Mouse (Mus musculus) 3T3-L1 (cell line): ENCODE results near the gene Sept4.

Experiments used
- DNase-seq: peaks from one replicate; pipeline ENCODE4 v3.0.0-alpha.2; 2015; ENCODE audit warnings: low read depth, low spot score

Gene Sept4

DNA sequence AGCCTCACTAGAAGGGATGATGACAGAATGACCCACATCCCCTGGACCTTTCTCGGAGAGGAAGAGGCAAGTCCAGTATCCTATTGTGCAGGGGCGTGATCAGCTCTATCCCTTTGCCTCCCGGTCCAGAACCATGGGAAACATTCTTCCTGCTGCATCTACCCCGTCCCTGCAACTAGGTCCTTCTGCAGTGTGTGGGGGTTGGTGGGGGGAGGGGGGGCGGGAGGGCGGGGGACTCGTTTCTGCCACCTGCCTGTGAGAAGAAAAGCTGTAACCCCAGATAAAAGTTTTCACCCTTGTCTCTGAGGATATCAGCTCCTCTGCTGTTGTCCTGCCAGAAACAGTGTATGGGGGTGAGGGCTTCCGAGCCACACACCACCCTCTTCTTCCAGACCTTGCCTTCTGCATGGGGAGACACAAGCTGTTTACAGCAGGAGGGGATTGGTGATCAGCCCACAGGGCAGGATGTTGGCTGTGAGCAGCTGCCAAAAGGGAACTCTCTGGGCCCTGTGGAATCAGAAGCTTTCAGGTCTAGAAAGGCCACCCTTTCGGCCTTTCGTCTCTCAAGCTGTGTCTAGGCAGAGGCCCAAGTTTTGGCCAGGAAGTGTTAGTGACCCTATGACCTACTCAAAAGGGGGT, 10.4 kb downstream of the Sept4 start:
- DNase-seq = no peak

- no peak for DNase-seq
Observed at GRCm38 (mm10) chr11:87579713-87580112, 11.0 kb downstream of the Sept4 start.

DNA sequence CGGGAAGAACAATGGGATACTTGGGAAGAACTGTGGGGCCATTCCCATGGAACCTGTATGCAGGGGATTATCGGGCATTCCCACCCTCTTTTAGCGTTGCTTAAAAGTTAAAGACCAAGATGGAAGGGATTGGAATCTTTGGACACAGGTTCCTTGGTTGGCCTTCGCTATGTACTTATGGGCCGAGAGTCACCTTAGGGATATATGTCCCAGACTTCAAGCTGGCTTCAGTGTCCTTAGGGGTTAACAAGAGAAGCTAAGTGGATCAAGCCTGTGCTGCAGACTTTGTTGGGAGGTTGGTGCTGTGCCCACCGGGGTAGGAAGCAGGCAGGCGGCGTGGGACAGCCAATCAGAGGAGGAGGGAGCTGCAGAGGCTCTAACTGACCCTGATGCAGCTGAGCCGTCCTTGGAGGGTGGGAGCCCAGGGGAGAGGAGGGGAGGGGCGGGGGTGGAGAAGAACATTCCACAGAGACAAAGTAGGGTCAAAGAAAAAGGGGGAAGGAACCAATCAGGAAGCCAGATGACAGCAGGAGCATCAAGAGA, 11.9 kb downstream of the Sept4 start:
- no peak for DNase-seq

- no peak for DNase-seq
Observed at GRCm38 (mm10) chr11:87581161-87581865, 12.6 kb downstream of the Sept4 start.

DNA sequence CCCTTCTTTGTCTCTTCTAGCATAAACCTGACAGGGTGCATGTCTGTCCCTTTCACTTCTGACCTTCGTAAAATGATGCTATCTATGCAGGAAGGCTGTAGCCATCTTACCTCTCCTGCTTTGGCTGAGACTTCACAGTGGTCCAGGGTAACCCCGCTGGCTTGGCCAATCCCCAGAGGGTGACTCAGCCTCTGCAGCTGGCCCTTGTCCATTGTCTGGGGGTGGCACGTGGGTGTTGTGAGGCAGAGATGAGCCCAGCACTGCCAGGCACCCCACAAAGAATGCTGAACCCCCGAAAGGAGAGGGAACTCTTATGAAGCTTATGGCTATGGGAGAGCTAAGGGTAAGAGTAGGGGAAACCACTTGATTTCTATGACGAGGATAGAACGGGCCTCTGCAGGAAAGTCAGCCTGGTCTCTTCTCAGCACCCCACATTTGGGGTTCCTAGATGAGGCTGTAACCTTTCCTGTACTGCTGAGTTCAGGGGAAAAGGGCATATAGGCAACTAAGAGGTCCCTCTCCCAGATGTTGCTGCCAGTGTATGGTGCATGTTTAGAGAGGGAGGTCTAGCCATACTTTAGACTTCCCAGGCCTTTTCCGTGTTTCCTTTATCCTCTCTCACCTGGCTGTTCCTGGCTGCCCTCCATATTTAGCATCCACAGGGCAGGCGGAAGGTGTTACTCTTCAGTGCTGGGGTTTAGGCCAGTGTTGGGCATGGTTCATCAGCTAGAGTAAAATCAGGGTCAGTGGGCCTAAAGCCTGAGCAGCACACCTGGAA, 13.4 kb downstream of the Sept4 start:
- peak; percentile 43 for DNase-seq

DNA sequence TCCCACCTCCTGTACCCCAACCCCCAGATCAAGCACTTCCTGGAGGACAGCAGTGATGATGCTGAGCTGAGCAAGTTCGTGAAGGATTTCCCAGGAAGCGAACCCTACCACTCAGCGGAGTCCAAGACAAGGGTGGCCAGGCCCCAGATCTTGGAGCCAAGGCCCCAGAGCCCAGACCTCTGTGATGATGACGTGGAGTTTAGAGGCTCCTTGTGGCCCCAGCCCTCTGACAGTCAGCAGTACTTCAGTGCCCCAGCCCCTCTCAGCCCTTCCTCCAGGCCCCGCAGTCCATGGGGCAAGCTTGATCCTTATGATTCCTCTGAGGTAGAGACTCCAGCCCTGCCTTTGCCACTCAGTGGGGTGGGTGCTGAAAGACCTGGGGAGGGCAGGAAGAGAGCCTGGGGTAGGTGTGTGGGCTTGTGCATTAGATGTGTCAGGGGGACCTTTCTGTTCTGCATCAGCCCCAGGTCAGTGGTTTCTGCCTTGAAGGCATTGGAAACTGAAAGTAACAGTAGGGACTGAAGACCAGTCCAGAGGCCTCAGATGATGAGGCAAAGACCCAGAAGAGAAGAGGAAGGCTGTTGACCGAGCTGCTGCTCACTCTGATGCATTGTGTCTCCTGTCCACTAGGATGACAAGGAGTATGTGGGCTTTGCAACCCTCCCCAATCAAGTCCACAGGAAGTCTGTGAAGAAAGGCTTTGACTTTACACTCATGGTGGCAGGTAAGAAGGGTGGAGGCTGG, 14.8 kb downstream of the Sept4 start:
- DNase-seq = no peak

GRCm38 (mm10) chr11:87584711-87585505, 16.2 kb downstream of the Sept4 start:
- DNase-seq = peak; percentile 76

DNA sequence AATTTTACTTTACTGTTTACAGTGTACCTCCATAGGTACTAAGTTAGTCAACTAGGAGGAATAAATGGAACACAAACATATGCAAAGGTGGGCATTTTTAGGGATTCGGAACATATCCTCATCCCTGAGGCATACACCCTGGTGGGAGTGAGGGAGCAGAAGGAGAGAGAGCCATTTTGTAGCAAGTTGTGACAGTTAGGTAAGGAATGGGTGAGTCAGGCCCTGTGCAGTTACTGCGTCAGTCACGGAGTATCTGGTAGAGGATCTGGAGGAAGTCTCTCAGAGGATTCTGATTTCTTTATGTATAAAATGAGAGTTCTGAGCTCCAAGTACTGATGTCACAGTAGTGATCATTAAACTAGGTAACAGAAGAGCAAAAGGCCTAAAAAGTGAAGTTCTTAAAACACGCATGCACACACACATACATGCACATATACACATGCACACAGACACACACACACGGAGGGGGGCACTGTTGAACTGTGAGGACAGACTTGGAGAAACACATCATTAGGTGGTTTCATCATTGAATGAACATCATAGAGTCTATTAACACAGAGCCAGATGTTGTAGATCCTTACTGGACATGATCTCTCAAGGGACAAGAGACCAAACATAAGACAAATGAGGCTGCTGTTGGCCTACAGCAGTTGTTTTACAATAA, 18.6 kb downstream of the Sept4 start:
- DNase-seq = peak; percentile 58

DNA sequence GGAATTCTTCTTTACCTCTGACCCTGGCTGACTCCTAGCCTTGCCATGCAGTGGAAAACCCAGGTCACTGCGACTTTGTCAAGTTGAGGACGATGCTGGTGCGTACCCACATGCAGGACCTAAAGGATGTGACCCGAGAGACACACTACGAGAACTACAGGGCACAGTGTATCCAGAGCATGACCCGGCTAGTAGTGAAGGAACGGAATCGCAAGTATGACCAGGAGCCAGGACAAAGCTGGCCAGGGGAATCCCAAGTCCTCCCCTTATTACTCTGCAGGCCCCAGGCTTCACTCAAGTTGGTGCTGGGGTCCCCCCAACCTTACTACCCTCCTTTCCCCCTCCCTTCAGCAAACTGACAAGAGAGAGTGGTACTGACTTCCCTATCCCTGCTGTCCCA, 20.9 kb downstream of the Sept4 start:
- no peak for DNase-seq

- no peak for DNase-seq
Observed at GRCm38 (mm10) chr11:87590841-87591525, 22.3 kb downstream of the Sept4 start.

DNA sequence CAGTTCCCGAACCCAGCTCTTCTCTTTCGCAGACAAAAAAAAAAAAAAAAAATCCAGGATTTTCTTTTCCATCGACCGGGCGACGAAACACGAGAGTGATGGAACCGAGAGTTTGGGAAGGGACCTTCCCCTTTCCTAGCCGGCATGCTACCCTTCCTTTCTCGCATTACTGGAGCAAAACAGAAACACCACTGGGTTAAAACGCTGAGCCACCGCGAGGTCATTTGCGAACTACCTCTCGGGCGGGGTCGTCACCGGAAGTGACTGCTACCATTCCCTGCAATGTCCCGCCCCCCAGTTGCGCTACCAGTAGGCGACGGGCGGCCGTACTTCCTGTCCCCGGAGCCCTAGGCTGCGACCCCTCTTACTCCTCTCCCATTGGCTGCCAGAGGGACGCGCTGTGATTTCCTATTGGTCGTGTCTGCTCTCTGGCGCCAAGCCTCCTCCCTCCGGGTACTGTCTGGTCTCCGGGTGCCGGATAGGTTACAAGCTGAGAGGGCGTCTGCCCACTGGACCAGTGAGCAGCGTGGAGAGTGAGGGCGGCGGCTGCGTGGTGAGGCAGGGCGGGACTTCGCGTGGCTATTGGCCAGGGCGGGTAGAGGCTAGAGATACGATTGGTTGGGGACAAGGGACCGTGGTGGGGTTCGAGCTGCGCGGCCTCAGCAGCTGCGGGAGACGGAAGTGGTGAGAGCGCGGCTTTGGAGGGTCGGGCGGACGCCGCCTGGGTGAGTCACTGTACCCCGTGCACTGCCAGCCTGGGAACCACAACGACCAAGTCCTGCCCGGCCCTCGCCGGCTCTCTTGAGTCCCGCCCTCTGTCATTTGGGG, 23.0 kb downstream of the Sept4 start, which contains the start of gene Mtmr4:
Mtmr4 (plus strand) TSS at position 637 of the 828 bp plus-strand sequence.
- DNase-seq = peak; percentile 100

DNA sequence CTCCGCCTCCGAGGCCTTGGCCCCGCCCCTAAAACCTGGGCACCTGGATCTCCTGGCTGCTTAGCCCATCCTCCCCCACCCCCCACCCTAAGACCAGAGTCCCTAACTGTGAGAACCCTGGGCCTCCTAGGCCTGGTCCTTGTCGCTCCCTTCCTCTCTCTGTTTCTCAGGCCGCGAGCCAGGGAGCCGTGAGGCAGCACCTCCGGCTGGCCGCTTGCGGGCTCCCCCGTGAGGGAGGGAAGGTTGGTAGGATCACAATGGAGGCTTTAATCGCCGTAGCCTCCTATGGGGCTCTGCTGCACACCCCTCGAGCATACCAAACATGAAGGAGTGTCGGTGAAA, 23.6 kb downstream of the Sept4 start:
- no peak for DNase-seq

DNA sequence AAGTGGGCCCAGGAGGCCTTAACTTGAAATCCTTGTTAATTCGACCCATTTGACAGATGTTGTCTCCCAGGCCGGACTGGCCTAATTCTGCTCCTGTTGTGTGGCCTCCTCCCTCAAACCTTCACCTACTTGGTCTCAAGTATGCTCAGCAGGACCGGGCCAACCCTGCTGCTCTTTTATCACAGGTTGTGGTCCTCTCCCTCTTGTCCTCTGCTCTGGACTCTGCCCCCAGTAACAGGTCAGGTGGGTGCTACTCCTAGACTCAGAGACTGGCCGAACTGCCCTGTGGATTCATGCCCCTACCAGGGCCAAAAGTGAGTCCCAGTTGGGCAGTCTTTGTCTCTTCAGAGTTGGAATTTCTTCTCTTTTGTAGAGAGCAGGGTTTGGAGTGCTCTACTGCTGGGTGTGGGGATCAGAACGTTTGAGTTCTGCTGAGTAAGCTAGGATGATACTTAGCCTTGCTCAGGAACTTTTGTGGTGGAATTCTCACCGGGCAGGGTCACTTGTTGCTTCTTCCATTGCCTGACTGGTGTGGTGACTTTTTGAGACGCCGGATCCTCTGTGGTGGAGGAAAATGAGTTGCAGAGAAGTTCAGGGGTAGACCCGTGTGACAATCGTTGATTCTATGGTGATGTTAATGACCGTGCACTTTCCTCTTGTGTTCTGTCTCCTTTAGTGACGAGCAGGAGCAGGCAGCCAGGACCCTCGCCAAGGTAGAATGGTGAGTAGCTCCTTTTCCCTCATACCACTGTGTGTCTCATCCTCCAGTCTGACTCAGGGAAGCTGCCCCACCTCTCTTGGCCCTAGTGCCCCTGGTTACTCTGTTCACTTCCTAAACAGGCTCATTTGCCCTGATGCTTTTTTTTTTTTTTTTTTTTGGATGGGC, 24.3 kb downstream of the Sept4 start:
- peak; percentile 61 for DNase-seq

DNA sequence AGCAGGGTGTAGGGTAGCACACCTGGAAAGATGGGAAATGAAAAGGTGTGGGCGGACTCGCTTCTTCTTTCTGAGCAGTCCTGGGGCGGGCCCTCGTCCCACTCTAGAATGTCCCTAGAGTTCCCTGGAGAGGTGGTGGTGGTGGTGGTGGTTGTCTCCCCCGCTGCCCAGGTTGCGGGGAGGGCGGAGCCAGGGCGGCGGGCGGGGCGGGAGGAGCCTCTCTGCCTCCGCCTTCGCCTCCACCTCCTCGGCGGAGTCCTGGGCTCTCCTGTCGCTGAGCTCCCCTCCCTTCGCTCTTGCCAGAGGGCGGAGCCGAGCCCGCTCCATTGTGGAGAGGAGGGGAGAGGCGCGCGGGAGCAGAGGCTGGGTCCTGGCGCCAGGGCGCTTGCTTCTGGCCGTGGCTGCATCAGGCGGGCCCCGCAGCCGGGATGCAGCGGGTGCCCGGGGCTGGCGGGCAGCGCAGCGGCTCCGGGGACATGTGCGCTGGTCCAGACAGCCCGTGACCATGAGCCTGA, 26.7 kb downstream of the Sept4 start:
- DNase-seq = peak; percentile 86

DNA sequence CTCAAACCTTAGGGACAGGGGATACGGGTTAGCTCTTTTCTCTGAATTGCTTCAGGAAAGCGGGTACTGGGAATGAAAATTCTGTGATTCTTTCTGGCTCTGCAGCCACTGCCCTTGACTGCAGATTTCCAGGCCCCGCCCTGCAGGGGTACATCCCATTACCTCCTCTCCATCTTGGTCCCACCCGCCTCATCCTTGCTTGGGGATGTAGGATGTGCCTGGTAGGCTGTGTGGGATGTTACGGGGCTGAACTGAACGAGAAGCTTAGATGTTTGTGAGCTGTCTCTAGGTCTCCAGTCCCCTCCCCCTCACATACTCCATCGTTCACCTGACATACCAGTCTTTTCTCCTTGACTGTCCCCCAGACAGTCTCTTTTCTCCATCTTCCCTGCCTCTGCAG, 27.3 kb downstream of the Sept4 start:
- peak; percentile 64 for DNase-seq

DNA sequence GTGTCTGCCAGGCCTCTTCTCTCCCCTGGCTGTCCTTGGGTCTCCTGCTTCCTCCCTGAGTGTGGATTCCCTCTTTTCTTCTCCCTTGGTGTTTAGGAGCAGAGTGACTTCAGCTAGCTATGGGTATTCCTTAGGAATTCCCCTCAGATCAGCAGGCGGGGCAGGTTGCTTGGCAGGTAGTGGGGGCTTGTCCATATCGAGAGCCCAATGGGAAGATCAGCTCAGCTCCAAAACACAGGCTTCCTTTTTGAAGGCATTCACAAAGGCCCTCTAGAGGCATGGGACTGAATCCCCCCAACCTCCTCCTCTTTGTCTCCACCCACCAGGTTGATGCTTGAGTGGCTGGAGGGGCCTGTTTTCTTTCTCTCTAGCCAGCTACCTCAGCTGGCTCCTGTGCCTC, 27.8 kb downstream of the Sept4 start:
- DNase-seq = no peak

DNA sequence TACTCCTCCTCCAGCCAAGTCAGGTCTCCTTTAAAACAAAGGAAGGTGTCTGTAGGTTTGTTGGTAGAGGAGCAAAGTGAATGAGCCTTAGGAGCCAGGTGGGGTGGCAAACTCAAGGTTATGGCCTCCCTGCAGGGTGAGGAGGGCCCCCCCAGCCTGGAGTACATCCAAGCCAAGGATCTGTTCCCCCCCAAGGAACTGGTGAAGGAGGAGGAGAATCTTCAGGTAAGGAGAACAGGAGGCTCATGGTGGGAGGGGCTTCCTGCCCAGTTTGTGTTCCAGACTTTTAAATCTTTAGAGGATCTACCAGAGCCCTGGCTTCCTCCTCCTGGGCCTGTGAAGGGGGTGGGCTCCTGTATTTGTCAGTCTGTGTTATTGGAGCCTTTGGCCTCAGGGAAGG, 28.4 kb downstream of the Sept4 start:
- no peak for DNase-seq
